Mouse (Mus musculus): ENCODE measurements around the gene Rere.

Gene Rere

DNA sequence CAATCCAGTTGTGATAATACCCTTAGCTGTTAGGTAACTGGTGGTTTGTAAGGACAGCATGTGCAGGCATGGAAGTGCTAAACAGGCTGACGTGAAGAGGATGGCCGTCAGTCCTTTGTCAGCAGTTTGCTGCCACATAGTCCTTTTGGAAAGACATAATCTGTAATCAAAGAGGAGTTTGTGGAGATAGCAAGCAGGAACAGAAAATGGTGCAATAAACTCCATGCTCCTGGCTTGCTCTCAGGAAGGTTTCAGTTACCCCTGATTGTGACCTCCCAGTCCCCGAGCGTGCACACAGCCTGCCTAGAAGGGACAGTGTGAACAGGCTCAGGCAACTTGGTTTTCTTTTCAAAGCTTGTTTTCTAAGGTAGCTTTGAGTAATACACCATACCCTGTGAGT is 175.9 kb downstream of the Rere start:
- CTCF ChIA-PET, result no interaction called here

DNA sequence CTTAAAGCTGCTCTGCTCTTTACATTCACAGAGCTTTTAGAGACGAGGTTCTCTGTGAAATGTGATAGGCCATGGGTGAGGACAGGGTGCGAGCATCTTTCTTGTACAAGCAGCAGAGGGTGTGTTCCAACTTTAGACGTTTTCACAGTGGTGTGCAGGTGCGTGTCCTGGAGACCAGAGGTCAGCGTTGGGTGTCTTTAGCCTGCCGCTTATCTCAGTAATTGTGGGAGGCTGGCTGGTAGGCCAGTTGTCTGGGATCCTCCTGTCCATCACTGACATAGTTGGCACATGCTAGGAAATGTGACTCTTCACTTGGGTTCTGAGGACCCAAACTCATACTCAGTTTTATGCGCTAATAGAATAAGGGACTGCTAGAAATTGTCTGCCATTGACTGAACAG is 176.3 kb downstream of the Rere start:
- CTCF ChIA-PET, result no interaction called here

DNA sequence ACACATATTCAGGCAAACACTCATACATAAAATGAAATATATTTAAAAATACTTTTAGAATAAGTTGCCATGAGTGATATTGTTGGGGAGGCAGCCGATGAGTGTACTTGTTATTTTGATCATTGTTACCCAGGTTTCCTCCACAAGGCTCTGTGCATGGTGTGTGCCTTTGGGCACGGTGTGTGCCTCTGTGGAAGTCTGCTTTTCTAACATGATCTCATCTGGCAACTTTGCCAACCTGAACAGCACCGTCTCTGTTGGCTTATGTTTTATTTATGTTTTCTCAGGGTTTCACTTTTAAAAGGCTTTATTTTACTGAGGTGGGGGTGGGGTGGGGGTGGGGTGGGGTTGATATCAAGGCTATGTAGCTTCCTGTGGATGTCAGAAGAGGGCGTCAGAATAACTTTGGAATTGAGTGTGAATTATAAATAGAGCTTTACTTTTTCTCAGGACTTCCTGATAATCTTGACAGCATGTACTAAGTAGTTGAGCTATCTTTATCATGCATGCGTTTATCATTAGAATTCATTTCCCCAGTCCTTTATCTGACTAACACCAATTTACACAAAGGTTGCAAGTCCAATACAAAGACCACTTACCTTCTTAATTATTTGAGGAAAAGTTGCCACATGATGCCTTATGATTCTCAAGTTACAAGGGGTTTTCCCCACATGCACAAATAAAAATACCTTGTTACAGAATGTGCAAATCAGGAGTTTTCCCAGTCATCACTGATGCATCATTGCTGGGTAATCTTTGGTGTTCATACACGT is 177.8 kb downstream of the Rere start:
- CTCF ChIA-PET, result no interaction called here

DNA sequence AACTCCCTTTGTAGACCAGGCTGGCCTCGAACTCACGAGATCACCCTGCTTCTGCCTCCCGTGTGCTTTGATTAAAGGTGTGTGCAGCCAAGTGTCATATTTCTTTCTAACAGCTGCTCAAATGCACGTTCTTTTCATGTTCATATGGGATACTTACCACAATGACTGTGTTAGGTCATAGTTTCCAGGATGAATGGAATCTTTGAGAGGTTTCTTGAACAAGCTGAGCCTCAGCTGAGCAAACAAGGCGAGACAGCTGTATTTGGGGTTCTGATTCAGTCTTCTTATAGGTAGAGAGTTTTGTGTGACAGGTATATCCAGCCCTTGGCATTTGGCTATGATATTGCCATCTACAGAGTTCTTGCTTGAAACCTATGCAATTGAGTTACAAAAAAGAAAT is 179.0 kb downstream of the Rere start:
- CTCF ChIA-PET, result no interaction called here

DNA sequence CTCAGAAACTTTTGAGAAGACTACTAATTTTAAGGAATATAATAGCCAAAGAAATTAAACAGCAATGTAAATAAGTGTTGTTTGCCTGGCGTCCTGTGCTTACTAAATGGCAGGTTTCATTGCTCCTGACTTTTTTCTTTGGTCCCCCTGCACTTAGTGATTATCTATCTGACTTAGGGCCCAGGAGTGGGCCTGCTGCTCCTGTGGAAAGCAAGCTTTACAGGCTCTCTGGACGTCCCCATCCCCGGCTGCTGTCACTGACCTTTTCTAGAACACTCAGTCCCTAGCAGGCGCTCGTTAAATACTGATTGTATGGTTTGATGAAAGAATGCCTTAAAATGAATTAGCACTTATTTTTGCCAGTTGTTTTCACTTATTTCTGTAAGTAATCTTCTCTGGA is 179.6 kb downstream of the Rere start:
- CTCF ChIA-PET, result interaction anchor here (0.6 kb wide), 1 partner anchor 88 kb away, joined by 4 read pairs; no protein-coding TSS in a partner anchor

DNA sequence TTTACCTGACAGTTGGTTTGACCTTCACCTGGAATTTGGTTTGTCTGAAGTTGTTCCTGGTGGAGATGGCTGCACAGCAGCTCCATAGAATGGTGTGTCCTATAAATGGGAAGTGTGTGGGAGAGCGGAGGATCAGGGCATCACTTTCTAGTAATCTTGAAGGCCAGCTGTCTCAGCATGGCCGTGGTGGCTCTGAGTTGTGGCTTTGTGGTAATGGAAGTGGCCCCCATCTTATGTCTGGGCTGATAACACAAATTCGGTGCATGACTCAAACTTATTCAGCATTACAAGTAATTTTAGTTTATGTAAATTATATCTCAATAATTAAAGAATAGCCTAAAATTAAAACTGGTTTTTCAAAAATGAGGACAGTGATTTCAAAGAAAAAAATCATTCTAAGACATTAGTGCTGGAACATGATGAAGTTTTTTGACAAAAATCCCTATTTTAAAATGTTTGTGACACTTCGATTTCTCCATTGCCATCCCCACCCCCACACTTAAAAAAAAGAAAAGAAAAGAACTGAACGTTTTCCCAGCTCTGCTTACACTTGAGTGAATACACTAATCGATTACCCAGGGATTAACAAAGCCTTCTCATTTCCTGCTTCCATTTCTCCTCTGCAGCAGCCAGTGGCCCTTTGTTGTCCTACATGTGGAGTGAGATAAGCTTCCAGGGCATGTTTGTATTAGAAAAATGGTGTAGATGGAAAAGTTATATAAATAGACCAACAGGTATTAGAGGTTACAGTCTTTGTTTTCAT is 180.2 kb downstream of the Rere start:
- CTCF ChIA-PET, result interaction anchor here (0.6 kb wide), 1 partner anchor 89 kb away, joined by 4 read pairs; no protein-coding TSS in a partner anchor

DNA sequence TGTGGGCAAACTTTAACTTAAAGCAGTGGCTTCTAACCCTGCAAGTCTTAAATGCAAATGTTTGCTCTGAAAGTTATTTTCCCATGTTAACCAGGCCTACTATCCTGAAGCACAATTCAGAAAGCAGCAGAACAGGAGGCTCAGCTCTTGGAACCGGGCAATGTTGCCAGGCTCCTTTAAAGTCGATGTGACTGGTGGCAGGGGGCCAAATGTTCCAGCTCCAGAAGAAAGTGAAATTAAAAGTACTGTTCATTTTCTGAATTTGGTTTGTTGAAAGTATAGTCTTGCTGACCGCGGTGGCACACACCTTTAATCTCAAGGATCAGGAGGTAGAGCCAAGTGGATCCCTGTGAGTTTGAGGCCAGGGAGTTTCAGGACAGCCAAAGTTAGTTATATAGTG is 180.9 kb downstream of the Rere start:
- CTCF ChIA-PET, result interaction anchor here (0.6 kb wide), 1 partner anchor 200 kb away, joined by 10 read pairs; no protein-coding TSS in a partner anchor

DNA sequence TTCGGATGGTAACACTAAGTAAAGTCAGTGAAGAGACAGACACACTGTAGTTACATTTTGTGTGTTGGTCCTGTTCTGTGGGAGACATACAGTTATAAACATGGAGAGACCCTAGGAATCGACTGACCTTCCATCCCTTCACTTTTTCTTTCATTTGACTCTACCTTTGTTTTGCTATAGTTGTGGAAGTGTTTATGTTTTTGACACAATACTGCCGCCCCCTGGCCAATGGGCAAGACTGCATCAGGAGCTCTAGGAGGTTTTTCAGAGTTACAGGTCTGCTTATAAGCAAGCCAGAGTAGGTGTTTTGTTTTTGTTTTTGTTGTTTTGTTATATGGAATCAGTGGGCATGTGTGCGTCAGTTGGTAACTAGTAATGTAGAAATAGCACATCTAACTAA is 184.3 kb downstream of the Rere start:
- CTCF ChIA-PET, result interaction anchor here (0.5 kb wide), 1 partner anchor 1413 kb away, joined by 6 read pairs; no protein-coding TSS in a partner anchor

DNA sequence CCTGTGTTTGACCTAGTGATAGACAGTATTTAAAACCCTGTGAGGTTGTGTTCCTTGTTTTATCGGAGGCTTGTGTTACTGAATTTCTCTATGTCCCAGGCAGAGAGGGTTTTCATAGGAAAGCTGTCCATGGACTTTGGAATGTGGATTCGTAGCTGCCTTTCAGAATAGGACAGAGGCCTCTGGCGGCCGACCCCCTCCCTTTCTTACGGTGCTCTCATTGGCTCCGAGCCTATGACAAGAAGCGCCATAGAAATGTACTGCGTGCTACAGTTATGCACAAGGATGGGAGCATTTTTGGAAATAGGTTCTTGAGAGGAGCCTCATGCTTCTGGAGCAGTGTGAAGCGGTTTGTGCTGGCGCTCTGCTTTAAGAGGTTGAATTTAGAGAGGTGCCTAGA is 187.8 kb downstream of the Rere start:
- CTCF ChIA-PET, result interaction anchor here (0.5 to 1.4 kb wide), 2 partner anchors 27 to 55 kb away, joined by 3 to 4 read pairs; no protein-coding TSS in a partner anchor

DNA sequence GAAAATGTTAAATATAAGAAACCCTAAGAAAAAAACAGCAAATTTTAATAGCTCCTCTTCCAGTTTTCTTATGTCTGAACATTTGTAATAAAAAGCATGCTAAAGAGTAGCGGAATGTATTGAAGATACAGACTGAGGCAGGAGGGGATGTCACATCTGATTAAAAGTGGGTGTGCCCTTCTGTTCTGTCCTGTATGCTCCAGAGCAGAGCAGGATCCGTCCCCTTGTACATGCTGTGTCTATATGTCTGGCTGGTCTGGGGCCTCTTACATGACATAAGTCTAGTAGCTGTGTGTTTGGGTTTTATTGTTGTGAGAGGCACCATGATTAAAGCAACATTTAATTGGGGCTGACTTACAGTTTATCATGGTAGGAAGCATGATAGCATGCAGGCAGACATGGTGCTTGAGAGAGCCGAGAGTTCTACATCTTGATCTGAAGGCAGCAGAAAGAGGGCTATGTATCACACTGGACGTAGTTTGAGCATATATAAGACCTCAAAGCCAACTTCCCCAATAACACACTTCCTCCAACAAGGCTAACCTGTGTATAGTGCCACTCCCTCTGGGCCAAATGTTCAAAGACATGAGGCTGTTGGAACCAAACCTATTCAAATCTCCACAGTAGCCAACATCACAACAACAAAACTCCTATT is 189.4 kb downstream of the Rere start:
- CTCF ChIA-PET, result no interaction called here

DNA sequence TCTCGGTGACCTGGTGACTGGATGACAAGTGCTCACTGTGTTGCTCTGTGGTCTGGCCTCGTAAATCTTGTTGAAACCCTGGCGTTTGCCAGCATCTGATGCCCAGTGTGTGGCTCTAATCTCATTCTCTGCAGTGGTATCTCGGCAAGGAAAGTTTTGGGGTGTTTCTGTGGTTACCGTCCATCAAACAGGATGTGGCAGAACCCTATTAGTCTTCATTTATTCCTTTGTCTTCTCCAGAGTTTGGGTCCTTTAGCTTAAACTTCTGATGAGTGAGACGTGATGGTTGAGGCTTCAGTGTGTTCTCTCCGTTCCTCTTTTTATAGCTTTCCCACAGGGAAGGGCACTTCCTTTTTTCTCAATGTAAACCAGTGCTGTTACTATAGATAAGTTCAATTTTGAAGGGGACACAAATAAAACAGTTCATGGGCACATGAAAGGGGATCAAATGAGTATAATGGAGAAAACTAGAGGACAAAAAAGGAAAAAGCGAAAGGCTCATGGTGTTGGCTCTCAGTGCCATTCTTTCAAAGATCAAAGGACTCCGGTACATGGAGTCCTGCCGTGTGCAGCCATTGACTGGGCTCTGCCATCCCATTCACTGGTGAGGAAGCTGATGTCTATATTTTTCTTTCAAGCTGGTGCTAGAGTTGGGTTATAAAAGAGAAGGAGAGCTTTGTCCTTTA is 191.4 kb downstream of the Rere start:
- CTCF ChIA-PET, result no interaction called here

DNA sequence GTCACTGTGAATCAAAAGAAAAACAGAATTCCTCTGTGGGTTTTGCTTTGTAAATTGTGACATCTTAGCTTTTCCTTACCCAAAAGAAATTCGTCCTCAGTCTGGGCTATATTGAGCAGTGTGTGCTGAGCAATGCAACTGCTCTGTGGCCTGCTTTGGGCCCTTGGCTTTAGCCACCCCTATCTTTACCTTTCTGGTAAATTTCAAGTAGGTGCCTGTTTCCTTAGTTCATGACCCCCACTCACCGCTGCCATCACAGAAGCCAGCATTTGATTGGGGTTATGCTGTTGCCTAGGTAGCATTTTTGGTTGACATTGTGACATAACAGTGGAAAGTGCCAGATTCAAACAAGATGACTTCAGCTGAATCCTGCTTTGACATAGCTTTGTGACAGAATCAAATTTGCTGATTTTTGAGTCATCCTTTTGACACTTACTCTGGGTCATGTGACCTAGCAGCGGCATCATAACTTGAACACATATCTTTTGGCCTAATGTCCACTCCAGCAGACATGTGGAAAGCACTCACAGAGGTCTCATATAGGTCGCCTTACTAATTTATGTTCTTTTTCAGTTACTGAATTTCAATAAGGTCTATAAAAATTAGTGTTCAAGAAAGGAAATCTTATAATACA is 192.1 kb downstream of the Rere start:
- CTCF ChIA-PET, result interaction anchor here (0.5 kb wide), 1 partner anchor 113 kb away, joined by 8 read pairs; no protein-coding TSS in a partner anchor

DNA sequence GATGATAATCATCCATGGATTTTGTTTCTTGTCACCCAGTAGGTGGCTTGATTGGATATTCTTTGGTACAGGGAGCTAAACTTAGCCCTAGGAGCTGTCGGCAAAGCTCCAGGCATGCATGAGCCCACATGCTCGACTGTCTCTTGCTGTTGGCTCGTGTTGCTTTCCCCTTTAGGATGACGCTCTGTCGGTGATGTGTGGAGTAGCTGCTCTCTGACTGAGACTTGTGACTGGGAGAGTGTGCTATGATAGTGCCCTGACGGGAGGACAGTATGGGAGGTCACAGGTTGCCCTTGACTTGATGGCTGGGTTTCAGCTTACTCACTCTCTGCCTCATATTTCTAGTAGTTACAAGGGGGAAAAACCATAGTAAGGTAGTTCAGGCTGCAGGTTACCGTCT is 192.6 kb downstream of the Rere start:
- CTCF ChIA-PET, result interaction anchor here (0.5 kb wide), 1 partner anchor 112 kb away, joined by 8 read pairs; no protein-coding TSS in a partner anchor

DNA sequence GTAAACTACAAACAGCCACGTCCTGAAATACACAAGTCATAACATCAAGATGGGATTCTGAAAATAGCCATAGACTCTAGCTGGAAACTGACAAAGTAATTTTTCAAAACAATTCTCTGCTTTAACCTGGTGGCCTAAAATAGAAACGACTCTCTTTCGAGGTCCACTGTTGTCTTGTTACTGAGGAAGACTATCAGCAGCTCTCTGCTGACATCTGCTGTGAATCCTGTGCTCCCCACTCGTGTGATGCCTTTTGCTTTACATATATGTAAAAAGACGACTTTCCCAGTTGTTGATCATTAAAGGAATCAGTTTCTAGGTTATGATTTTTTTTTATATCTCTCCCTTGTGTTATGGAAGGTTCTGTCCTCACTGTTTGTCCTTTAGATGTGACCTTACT is 194.8 kb downstream of the Rere start:
- CTCF ChIA-PET, result interaction anchor here (0.7 kb wide), 1 partner anchor 108 kb away, joined by 4 read pairs; no protein-coding TSS in a partner anchor

DNA sequence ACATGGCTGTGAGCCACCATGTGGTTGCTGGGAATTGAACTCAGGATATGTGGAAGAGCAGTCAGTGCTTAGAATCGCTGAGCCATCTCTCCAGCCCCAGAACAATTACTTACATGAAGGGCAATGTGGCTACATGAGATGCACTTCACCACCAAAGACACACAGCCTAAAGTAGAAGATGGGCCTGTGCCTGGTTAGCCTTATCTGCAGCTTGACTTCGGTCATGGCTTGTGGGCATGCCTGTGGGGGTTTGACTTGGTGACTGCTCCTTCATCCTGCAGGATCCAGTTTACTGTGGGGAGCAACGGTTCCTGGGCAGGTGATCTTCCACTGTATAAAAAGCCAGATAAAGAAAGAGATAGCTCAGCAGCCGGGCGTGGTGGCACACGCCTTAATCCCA is 196.6 kb downstream of the Rere start:
- CTCF ChIA-PET, result no interaction called here

DNA sequence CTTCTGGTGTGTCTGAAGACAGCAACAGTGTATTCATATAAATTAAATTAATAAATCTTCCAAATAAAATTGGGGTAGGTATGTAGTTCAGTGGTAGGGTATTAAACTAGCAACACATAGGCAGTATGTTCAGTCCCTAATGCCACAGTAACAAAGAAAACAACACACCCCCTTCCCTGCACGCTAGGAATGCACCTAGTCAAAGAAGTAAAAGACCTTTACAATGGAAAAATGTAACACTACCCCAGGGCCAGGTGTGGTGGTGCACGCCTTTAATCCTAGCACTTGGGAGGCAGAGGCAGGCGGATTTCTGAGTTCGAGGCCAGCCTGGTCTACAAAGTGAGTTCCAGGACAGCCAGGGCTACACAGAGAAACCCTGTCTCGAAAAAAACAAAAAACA is 201.6 kb downstream of the Rere start:
- CTCF ChIA-PET, result interaction anchor here (0.7 kb wide), 1 partner anchor 60 kb away, joined by 9 read pairs; no protein-coding TSS in a partner anchor

DNA sequence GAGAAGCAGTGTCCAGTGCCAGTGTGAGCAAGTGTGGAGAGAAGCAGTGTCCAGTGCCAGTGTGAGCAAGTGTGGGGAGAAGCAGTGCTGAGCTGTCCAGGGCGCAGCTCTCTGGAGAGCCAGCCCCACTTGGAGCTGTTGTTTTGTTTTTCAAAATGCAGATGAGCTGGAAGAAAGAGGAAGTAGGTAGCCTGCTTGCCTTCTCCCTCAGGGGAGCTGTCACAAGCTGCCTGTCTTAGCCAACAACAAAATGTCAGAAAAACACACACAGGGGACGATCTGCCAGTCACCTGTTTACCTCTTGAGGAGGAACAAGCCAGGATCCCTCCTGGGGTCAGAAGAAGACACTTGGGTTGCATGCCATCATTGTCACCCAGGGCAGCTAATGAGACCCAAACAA is 204.7 kb downstream of the Rere start:
- CTCF ChIA-PET, result no interaction called here

DNA sequence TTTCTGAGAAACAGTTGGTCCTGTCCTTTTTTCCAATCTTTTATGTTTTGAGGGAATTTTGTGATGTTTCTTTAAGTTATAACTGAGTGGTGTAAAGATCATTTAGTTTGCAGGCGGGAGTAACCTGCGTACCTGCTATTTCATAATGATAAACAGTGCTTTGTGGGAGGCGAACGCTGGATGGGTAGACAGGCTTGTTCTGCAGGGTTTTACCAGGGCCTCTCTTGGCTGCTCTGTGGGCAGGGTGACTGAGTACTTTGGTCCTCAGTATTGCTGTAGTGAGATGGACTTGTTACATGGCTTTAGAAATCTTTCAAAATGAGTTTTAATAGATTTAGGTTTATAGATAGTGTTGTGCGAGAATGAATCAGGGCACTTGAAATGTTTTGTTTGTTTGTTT is 205.7 kb downstream of the Rere start:
- CTCF ChIA-PET, result no interaction called here

DNA sequence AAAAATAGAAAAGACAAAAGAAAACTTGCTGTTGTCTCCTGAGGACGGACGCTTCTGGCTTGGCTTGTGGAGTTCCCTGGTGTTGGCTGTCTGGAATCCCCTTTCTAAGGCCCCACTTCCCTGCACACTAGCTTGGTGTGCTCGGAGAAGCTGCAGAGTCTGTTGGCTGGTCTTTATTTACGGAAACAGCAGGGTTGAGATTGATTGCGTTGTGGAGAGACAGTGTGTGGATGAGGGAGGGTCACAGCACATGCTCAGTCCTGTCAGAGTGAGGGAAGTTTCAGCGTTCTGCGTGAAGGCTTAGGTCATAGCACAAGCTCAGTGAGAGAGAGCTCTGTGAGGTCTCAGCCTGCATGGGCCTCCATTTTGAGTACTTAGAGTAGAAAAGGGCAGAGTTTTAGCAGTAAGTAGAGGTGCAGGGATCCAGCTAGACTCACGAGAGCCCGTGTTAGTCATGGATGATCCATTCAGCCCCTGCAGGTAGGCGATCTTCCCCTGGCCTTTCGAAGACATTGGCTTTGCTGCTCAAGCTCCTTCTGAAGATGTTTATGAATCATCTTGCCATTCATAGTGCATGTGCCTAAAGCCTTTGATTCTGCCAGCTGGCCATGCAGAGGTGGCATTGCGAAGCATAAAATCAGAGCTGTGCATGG is 206.8 kb downstream of the Rere start:
- CTCF ChIA-PET, result no interaction called here

DNA sequence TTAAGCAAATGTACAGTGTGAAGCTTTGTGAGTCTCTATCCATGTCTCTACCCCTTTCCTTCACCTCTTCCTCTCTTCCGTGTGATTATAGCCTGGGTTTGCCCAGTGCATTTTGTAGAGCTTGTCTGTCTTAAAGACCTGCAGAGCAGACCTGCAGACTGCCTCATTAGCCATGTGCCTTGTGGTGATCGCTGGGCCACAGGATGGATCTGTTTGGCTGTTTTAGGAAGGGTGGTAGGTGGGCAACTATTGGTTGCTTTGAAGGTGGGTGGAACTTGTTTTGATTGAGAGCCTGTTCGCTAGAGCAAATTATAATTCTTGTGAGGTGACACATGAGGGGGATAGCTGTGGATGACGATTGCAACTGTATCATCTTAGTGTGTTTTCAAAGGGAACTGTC is 207.3 kb downstream of the Rere start:
- CTCF ChIA-PET, result no interaction called here

DNA sequence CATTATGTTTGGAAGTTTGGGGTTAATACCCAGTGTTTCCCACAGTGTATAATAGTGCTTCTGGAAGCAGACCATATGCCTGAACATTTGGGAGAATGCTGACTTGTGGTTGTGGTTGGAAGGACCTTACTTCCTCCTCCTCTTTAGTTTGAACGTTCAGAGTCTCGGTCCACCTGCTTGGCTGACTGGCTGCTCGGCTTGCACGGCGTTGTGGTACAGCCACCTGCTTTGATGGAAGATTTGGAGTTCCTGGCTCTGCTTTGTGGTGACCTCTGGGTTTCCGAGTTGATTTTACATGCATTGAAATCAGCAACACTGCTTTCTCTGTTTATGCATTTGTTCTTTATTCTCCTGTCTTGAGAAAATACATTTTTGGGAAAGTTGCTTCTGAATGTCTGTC is 208.6 kb downstream of the Rere start:
- CTCF ChIA-PET, result no interaction called here
